Comparison of ENCODE assay signal across 9 mouse cellular contexts in genomic region chr15:25589916-25590315, GRCm38 (mm10). TPM values are rescaled to one million over a fixed set of nuclear protein-coding genes. Genes with fewer than 3 reads are reported as not detected.
A peak's percentile ranks its signal among the peaks of the same experiment; 100 is the strongest.
DNase-seq lines count a peak whose midpoint lies in the region; ATAC-seq and TF ChIP-seq lines count a peak whose summit lies in the region.
"Had no signal": no experiment of that assay in that cellular context is flagged by ENCODE, and none has a peak within 500 bp of the region (broad histone marks: within the 10 kb centered on the region; RNA-seq: fewer than 3 reads in every experiment).

No protein-coding gene starts in this region.

- peak overlapping the region; percentile 39; the same call in 1 of the 2 replicates for H3K27ac ChIP-seq in liver, embryonic 13.5 days
- H3K27ac ChIP-seq in stomach, postnatal 0 days (replicated peaks), result no peak overlapping the region
- no peak overlapping the region for H3K27ac ChIP-seq in midbrain, postnatal 0 days (ENCODE audit: low read depth, low read length)
- H3K27ac ChIP-seq: forebrain, embryonic 15.5 days had no signal

- no peaks in the 10 kb centered on the region for H3K36me3 ChIP-seq in liver, embryonic 13.5 days
- H3K36me3 ChIP-seq in stomach, postnatal 0 days (ENCODE audit: control insufficient read depth, insufficient read depth, low read length), result no peaks in the 10 kb centered on the region
- no peaks in the 10 kb centered on the region for H3K36me3 ChIP-seq in midbrain, postnatal 0 days (ENCODE audit: insufficient read depth, low read length)
- H3K36me3 ChIP-seq: forebrain, embryonic 15.5 days had no signal

- no peak overlapping the region for H3K4me3 ChIP-seq in liver, embryonic 13.5 days (replicated peaks)
- H3K4me3 ChIP-seq in stomach, postnatal 0 days (ENCODE audit: low read depth, low read length), result no peak overlapping the region
- no peak overlapping the region for H3K4me3 ChIP-seq in midbrain, postnatal 0 days (ENCODE audit: low read depth, low read length)
- H3K4me3 ChIP-seq: forebrain, embryonic 15.5 days had no signal

- H3K9me3 ChIP-seq in liver, embryonic 13.5 days (replicated peaks), result no peaks in the 10 kb centered on the region
- H3K9me3 ChIP-seq in stomach, postnatal 0 days (ENCODE audit: control insufficient read depth, low read length), result no peaks in the 10 kb centered on the region
- no peaks in the 10 kb centered on the region for H3K9me3 ChIP-seq in midbrain, postnatal 0 days (ENCODE audit: low read length)
- H3K9me3 ChIP-seq: forebrain, embryonic 15.5 days had no signal

- DNase-seq in spleen, adult 18-20 months, result peak; percentile 7 to 9
- DNase-seq in spleen, postnatal 10 days (ENCODE audit: low spot score in 2 of 2), result no peak
- DNase-seq in cerebellum, postnatal 25 days, result peak; percentile 76 to 79
- no peak for DNase-seq in liver, embryonic 13.5 days
- no peak for DNase-seq in stomach, postnatal 0 days (ENCODE audit: low spot score)
- no peak for DNase-seq in frontal cortex, postnatal 25 days (ENCODE audit: low spot score in 2 of 2)
- DNase-seq in frontal cortex, adult 2 months (ENCODE audit: extremely low spot score in 1 of 2, low spot score in 1 of 2), result no peak
- DNase-seq in midbrain, postnatal 0 days (ENCODE audit: low spot score), result no peak

- 78% methylated on average over 5 of the region's 5 CpGs for WGBS in liver, embryonic 13.5 days (ENCODE audit: insufficient replicate concordance)
- 66% methylated on average over 5 of the region's 5 CpGs for whole genome bisulfite sequencing in stomach, postnatal 0 days
- WGBS in midbrain, postnatal 0 days, result 85% methylated on average over 5 of the region's 5 CpGs

- H3K9ac ChIP-seq in liver, embryonic 13.5 days, result no peak overlapping the region
- no peak overlapping the region for H3K9ac ChIP-seq in stomach, postnatal 0 days (ENCODE audit: low read length)
- no peak overlapping the region for H3K9ac ChIP-seq in midbrain, postnatal 0 days (replicated peaks; ENCODE audit: low read length, poor library complexity, severe bottlenecking)
- H3K9ac ChIP-seq: forebrain, embryonic 15.5 days had no signal

- no peaks in the 10 kb centered on the region for H3K4me1 ChIP-seq in liver, embryonic 13.5 days (replicated peaks)
- H3K4me1 ChIP-seq in stomach, postnatal 0 days (replicated peaks; ENCODE audit: control insufficient read depth, insufficient read depth), result no peaks in the 10 kb centered on the region
- H3K4me1 ChIP-seq in midbrain, postnatal 0 days (ENCODE audit: insufficient read depth, low read length), result no peaks in the 10 kb centered on the region
- H3K4me1 ChIP-seq: forebrain, embryonic 15.5 days had no signal

- no peak overlapping the region for H3K4me2 ChIP-seq in liver, embryonic 13.5 days
- no peak overlapping the region for H3K4me2 ChIP-seq in stomach, postnatal 0 days (replicated peaks; ENCODE audit: low read depth)
- no peak overlapping the region for H3K4me2 ChIP-seq in midbrain, postnatal 0 days (ENCODE audit: low read depth, low read length, poor library complexity, severe bottlenecking)
- H3K4me2 ChIP-seq: forebrain, embryonic 15.5 days had no signal

- ATAC-seq in liver, embryonic 13.5 days (ENCODE audit: low read depth), result peak; percentile 11; the same call in 1 of the 2 replicates
- peak; percentile 45; the same call in 1 of the 2 replicates for ATAC-seq in stomach, postnatal 0 days (ENCODE audit: low FRiP score, low TSS enrichment)
- no peak for ATAC-seq in midbrain, postnatal 0 days (ENCODE audit: low FRiP score)
- ATAC-seq: forebrain, embryonic 15.5 days had no signal

- no peaks in the 10 kb centered on the region for H3K27me3 ChIP-seq in liver, embryonic 13.5 days
- no peaks in the 10 kb centered on the region for H3K27me3 ChIP-seq in stomach, postnatal 0 days (ENCODE audit: control insufficient read depth, insufficient read depth, low read length)
- no peaks in the 10 kb centered on the region for H3K27me3 ChIP-seq in midbrain, postnatal 0 days (ENCODE audit: insufficient read depth, low read length)
- H3K27me3 ChIP-seq: forebrain, embryonic 15.5 days had no signal

- TF ChIP-seq EP300 in stomach, postnatal 0 days (optimal IDR thresholded peaks at IDR 0.05), result no peak

- TF ChIP-seq CTCF in stomach, postnatal 0 days (IDR thresholded peaks at IDR 0.05; ENCODE audit: low read depth), result no peak
- no peak for TF ChIP-seq CTCF in midbrain, postnatal 0 days (IDR thresholded peaks at IDR 0.05)

RNA-seq across cellular contexts. Expression of gene Myo10, which starts 32.4 kb away (rescaled TPM):
- 3.8 and 4.1 TPM in 2 replicates for polyA plus RNA-seq in liver, embryonic 13.5 days (2015; fragmentation: Nextera tagmentation; extraction: Ambion mirVana)
- polyA plus RNA-seq in stomach, postnatal 0 days (2015; fragmentation: Nextera tagmentation; extraction: Ambion mirVana), result 13.1 and 15.8 TPM in 2 replicates
- polyA plus RNA-seq in frontal cortex, adult 2 months (2012; rRNA removed), result 50.5 and 57.3 TPM in 2 replicates
- total RNA-seq in midbrain, postnatal 0 days (2014; rRNA removed), result 27.2 and 34.7 TPM in 2 replicates
- 28.9 and 29.3 TPM in 2 replicates for polyA plus RNA-seq in midbrain, postnatal 0 days (2015; fragmentation: Nextera tagmentation; extraction: Ambion mirVana)

Comparison
In these comparisons a context has a peak if more than half of its experiments do, and no peak if none do; other contexts are left out.
1. DNase-seq: peak in spleen, adult 18-20 months (2 of 2) and cerebellum, postnatal 25 days (2 of 2); none in spleen, postnatal 10 days (0 of 2), liver, embryonic 13.5 days (single experiment), stomach, postnatal 0 days (single experiment), frontal cortex, postnatal 25 days (0 of 2), frontal cortex, adult 2 months (0 of 2) and midbrain, postnatal 0 days (single experiment).